Mouse (Mus musculus) thymus, postnatal 25 days (tissue): ENCODE data around the gene Fdxr.

Source experiments
- DNase-seq: peaks from one replicate; pipeline ENCODE4 v3.0.0; 2022

The Fdxr gene

DNA sequence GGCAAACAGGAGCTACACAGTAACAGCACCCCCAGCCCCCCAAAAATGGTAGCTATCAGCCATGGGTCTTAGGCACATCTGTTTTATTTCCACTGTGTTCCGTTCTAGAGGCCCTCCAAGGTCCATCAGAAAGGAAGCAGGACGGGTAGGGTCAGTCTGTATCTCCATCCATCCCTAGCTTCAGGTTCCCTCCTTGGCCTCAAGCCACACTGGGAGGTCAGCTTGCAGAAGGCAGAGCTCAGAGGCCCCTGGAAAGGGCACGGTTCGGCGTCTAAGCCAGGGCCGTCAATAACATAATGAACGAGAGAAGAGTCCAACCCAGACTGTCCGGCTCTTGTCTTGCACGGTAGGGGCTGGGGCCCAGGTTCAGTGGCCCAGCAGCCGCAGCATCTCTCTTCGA lies 8.9 kb downstream of the Fdxr start:
- no peak for DNase-seq

DNA sequence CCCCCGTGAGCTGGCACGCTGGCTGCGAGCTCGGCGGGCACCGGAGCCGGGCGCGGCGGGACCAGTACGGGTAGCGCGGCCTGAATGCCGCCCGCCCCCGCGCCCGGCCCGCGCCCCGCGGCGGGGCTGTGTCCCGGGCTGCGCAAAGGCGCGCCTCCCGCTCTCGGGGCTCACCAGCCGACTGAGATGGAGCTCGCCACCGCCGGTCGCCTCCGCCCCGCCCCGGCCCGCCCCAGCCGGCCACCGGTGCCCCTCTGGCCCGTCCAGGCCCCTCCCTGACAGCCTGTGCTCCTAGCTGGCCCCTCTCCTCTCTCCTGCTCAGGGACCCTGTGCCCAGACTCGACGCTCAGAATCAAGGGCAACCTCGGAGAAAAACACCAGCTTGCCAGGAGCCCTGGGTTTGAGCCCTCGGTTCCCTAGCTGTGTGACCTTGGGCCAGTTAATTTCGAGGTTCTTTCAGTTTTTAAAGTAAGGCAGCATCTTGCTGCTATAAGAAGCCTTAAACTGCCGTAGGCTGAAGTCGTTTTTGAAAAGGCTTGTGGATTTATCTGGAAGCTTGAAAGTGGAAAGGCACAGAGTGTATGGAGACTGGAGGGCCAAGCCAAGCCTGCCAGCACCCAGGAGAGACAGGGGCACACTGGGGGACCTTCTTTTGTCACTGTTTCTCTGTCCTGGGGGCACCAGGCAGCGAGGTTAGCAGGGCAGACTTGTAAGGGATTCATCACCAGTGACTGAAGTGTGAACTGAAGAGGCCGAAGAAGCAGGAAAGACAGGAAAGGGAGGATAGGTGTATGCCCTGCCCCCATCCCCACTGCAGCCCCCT lies 9.6 kb downstream of the Fdxr start, which contains the start of gene Grin2c:
TSS of gene Grin2c (minus strand) at position 183 of the 823 bp plus-strand sequence.
- no peak for DNase-seq

DNA sequence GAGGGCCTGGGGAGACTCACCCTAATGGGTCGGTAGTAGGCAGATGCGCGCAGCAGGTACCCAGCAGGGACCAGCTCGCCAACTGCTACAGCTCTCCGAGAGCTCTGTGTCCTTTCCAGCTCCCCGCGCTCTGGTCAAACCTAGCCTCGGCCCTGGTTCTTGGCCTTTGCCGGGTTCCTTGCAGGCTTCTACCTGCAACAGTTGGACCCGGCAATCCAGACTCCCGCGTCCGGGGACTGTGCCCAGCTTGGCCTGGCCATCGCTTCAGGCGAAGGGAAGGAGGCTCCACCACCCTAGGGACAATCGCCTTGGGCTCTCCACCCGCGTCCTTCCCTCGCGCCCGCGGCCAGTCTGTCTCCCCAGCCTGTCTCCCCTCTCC lies 10.5 kb downstream of the Fdxr start:
- no peak for DNase-seq

DNA sequence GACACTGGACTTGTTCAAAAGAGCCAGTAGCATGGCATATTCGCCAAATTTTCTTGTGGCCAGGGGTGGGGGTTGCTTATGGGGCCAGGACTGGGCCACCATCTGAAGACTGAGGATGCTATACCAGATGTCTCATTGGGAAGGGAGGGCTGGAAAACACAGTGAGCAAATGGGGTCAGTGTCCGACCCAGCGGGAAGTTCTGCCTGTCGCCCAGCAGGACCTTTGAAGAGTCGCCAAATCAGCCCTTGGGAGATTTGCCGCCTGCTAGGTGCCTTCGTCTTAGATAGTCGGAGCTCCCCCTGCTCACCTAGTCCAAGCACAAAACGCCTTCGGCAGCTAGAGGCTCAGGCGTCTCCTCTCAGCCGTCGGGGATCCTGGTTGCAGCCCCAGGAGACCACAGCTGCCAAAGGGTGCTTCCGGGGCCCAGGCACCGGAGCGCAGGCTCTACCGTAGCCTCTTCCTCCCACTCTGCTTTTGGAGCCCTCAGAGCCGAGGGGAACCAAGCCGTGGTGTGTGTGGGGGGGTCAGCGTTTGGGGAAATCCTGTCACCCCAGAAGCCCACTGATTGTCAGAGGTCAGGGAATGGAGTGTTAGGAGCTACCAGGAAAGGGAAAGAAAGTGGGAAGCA lies 11.0 kb downstream of the Fdxr start:
- no peak for DNase-seq

DNA sequence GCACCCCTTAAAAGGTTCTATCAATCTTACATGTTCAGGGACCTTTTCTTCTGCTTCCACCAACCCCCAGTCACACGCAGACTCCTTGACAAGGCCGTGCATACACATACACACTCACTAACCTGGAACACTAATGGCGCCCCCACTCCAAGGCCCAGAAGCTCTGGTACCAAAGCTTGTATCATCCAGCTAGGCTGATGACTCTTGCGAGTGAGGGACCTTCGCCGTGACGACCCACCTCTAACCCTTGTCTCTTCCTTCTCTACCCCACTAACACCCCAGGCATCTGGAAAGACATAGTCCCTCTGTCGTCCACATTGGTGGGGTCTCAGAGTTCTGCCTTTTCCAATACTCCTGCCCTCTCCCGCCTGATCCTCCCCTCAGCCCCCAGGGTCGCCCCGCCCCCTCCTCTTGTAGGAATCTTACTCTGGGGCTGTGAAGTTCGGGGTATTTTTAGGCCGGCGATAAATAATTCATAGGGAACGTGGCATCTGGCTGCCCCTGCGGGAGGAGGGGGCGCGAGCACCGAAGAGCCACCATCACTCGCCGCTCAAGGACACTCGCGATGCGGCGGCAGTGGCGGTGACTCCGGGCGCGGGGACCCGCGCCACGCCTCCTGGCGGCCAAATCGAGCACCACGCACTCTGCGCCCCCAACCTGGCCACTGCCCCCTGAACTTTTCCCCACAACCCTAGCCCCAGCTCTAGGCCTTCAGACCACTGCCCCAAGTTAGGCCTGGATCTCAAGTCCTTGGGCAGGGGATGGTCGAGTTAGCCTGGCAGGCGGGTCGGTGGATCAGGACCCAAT lies 11.8 kb downstream of the Fdxr start:
- DNase-seq, result peak; percentile 27

DNA sequence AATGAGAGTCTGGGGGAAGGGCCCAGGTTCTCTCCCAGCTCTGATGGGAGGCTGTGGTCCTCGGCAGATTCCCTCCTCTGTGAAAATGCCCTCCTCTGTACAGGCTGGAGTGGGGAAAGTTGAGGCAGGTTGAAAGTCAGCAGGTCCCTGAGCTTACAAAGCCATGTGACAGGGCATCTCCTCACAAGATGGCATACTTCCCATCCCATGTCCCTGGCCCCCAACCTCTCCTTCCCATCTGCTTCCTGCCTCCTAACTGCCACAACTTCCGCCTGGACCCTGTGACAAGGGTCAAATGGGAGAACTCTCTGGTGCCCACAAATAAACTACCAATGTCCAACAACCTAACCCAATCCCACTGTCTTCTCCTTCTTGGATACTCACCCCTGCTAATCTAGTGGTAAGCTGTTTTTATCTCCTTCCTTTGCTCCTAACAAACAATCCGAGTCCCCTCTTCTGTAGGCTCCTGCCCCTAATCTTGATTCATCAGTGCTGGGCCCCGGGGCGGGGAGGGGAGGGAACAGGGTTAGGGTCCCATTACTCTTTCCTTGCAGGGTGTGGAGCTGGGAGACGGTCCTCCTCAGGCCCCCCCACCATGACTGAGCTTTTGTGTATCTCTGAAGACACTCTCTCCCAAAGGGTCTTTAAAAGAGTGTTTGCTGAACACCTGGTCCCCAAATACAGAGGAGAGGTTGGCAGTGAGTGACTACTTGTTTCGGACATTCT lies 12.6 kb downstream of the Fdxr start:
- no peak for DNase-seq

DNA sequence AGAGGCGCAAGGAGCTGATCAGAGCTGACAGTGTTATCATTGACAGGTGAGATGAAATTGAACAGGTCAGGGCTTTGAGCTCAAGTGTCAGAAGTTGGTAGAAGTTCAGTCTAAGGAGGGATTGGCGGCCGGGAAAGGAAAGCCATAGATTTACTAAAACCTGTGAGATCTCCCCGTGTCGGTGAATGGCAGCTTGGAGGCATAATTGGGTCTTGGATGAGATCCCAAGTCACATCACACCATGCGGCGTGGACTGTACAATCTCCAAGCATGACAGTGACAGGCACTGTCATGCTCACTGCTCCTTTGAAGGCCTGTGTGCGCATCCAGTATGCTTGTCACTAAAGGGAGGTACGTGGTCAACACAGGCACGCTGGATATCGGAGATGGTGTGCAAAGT lies 13.9 kb downstream of the Fdxr start:
- no peak for DNase-seq

DNA sequence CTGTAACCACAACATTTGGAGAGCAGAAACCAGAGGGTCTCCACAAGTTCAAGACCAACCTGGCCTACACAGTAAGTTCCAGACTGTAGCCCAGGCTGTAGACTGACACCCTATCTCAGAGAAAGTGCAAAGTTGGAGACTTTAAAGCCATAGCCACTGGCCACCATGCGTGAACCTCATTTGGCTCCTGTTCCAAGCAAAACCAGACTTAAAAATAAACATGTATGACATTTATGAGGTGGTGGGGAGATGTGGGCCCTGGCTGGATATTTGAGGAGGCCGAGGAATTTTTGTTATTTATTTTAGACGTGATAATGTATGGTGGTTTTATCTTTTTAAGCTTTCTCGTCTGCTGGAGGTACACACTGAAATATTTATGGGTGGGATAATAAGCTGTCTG lies 17.7 kb downstream of the Fdxr start:
- no peak for DNase-seq

DNA sequence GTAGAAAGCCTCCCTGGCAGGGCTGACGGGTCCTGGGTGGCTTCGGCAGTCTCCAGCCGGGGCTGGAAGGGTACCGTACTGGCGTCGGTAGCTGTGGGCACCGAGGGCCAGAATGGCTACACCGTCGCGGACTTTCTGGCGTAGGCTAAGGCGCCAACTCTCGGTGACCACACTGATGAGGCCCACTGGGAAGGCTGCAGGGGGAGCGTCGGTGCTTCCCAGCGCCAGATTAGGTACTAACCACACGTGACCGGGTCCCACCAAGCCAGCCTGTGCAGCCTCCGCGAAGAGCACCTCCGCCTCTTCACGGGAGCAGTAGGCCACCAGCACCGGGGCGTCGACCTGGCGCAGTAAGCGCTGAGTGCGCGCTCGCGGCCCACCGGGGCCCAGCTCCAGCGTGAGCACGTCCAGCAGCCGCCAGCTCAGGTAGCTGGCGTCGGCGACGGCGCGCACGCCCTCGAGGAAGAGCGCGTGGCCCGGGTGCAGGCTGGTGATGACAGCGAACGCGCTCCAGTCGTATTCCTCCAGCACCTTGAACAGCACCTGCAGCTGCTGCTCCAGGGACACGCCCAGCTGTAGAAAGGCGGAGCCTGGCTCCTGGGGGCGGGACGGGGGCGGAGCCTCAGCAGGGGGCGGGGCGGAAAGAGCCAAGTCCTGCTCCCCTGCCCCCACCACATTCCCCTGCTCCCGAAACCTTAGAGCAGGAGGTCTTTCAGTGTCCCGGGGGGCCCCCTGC lies 18.9 kb downstream of the Fdxr start:
- no peak for DNase-seq

DNA sequence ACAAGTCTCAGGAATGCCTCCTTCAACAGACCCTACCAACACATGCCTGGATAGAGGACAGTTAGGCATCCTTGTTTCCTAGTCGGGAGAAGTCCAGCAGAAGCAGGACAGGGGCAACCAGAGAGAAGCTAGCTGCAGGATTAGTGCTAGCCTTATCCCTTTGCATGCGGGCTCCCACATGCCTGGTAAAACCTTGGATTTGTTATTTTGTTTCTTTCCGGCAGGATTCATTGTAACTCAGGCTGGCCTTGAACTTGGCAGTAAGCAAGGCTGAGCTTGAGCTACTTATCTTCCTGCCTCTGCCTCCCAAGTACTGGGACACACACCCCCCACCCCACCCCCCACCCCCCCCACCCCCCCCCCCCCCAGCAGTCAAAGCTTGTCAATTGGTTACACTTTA lies 25.6 kb downstream of the Fdxr start:
- DNase-seq, result no peak

DNA sequence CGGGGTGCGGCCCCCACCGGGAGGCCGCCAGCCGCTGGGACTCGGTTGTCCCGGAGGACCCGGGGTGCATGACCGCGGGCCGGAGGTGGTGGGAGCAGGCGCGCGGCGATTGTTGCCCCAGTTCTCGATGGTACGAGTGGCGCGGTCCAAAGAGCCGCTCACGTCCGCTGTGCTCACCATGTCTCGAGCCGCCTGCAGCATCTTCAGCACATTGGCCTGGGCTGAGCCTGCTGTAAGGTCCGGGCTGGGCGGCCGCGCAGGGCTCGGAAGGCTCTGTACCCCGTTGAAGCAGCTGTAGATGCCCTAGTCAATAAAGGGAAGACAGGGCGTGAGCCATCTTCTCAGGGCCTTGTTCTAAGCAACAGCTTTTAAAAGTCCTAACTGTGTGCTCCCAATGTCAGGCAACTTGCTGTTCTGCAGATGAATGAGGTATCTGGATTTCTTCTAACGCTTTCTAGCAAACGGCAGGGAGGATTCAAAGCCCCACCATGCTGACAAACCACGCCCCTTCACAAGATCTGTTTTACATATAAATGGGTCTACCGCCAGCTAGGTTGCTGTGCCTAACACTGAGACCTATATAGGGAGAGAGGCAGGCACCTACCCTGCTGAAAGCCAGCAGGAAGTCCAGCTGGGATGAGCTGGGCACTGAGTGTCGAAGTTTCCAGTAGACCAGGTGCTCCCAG lies 26.3 kb downstream of the Fdxr start:
- no peak for DNase-seq

DNA sequence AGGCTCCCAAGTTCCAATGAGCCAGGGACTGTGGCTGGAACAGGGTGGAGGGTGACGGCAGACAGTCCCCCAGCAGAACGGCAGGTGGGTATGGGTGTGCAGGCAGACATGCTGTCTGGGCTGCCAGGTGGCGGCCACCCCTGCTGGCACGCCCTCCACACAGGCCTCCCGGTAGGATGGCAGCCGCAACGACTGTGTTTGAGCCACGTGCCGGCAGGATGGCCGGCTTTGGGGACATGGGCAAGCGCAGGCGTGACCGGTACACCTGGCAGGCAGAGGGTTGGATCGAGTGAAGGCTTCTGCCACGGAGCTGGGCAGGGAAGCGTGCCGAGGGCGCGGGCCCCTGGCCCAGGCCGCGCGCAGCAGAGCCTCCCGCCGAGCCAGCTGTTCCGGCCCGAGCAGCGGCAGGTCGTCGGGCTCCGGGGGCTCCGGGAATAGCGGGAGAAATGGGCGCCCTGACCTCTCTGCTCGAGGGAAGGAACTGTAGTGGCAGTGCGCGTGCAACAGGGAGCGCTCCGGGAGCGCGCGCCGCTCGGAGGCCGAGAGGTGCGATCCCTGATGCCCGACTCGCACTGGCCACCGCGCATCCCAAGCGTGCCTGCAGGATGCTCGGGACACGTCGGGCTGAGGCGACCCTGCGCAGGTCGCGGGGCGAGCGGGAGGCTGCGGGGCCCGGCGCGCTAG lies 27.0 kb downstream of the Fdxr start:
- DNase-seq, result no peak

DNA sequence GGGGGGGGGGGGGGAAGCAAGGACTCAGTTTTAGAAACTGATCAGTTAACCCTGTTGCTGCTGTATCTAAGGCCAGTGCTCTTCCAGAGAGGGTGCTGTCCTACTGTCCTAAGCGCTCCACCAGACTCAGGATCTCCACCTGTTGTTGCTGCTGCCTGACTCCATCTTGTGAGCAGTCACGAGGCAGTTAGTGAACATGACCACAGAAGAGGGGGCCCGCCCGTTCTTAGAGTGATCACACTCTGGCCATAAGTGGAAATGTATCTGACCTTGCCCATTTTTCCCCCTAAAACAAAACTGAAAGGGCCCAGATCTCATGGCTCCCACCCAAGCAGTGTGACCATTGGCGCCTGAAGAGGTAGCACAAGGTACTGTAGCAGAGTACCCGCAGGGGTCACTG lies 28.9 kb downstream of the Fdxr start:
- DNase-seq, result no peak

DNA sequence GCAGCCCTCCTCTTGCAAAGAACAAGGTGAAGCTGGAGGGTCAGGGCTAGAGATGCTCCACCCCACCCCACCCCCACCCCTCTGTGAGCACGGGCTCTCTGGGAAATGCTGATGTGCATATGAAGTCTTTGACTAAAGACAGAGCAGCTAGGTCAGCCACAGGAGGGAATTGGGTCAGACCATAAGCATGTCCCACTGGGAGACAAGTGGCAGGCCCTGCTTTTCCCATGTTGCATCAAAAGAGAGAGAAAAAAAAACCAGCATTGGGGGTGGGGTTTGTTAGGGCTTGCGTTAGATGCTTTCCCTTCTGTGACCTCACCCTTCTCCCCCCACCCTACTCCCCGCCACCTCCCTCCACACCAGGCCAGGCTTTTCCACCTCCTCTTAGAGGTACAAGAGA lies 29.6 kb downstream of the Fdxr start:
- DNase-seq, result no peak

DNA sequence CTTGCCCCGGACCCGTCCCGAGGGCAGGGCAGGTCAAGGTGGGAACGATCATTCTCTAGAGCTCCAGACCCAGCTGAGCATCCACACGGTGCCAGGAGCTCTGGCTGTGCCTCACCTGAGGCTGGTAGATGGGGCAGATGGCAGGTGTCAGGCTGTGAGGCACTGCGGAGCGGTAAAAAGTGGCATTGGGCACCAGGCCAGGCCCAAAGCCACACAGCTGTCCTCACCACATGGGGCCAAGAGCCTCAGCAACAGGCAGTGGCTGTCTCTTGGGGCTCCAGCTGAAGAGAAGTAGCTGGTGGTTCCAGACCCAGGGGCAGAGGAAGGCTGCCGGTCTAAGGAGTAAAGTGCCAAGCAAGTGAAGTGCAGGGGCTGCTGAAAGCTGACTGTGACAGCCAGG lies 30.5 kb downstream of the Fdxr start:
- no peak for DNase-seq

DNA sequence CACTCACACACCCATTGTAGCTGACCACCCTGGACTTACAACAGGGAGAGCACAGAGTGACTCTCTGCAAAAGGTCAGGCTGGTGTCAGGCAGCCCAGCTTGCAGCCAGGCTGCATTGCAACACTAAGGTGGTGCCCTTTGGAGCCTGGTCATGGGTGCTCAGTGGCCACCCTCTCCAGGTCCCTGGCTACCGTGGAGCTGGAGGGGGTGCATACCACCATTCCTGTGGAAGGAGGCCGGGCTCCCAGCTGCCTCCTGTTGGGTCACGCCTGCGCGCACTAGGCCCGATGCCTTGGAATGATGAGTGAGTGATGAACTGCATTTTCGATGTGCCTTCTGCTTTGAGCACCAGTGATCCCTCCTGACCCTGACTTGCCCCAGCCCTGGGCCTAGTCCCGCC lies 32.0 kb downstream of the Fdxr start:
- no peak for DNase-seq

DNA sequence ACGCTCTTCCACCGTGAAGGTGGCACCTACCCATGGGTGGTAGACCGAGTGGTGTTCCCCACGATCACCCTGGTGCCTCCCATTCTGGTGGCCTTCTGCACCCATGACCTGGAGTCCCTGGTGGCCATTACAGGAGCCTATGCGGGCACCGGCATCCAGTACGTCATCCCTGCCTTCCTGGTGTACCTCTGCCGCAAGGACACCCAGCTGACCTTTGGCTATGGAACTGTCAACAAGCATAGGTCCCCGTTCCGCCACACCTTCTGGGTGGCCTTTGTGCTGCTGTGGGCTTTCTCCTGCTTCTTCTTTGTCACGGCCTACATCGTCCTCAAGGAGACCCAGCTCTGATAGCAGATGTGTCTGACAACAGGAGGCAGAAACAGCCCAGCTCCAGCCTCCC lies 33.1 kb downstream of the Fdxr start:
- no peak for DNase-seq

DNA sequence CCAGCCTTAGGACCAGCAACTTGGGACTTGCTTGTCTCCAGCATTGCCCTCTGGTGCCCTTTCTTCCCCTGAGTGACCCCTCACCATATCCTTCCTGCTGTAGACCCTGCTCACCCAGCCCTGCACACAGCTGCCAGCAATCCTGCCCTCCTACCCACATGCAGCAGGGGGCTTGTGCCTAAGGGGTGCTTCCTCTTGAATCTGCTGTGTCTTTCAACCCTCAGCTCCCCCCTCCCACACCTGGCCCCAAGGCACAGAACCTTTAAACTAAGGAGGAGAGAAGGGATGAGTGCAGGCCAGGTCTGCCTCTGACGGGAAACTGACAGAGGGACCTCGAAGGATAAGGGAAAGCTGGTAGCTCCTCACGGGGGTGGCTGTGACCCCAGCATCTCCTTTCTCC lies 34.1 kb downstream of the Fdxr start:
- DNase-seq, result no peak

DNA sequence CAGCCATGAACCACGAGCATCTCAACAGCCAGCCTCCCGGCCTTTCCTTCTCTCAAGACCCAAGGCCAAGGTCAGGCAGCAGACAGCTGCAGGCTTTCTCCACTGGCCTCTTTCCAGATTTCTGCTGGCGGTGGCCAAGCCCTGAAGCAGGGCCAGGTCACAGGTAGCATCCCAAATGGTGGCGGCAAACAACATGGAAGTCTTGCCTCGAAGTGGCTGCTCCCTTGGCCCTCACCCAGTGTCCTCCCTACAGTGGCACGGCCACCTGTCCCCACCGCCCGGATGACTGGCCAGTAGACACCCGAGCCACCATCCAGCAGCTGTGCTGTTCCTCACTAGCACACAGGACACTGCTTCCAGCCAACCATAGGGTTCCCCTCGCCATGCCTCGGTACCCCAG lies 35.4 kb downstream of the Fdxr start:
- no peak for DNase-seq

DNA sequence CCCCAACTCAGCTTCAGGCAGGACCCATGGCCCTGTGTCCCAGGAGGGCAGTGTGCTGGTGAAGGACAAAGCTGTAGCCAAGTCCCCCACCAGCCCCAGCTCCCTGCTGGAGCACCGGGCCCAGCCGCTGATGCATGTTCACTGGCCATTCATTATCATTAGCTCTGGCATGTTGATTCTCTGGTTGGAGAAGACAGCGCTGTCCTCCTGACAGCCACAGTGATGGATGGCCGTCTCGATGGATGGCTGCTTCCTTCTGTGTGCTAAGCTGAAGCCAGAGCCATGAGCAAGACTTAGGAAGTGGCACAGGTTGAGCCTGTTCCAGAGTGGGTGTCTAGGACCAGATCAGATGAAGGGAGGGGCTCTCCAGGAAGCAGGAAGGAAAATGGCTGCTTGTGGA lies 40.3 kb downstream of the Fdxr start:
- DNase-seq, result no peak

DNA sequence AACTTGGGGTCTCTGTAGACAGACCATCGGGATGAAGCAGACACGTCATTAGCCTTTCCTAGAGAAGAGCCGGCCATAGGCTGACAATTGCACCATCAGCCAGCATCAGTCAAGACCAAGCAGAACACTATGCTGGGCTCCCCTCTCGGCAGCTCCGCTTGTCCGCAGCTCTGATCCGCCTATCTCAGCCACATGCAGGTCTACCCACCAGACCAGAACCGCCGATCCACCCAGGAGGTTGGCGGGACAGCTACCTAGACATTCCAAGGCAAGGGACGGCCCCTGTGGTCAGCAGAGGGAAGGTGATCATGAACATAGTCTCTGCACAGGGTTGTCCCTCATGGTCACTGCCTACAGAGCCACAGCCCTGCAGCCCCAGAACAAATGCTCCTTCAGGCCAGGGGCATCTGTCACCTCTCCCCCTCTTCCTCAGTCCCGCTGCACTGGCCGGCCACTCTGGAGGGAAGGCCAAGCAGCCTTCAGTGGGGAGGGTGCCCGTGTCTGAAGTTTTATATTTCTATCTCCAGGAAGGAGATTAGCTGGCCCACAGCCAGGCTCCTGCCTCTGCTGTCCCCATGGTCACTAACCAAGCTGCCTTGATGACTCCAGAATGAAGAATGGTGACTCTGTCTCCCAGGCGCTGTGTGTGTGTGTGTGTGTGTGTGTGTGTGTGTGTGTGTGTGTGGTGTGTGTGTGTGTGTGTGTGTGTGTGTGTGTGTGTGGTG lies 42.4 kb downstream of the Fdxr start:
- no peak for DNase-seq
